Mouse (Mus musculus): ENCODE measurements at regions not wholly inside any gene's neighbourhood (a gene's known extent, or its start where the extent isn't known, plus 50 kb on each side); places are given as distances from the start of the nearest gene placed in this dataset.

GRCm38 (mm10) chr9:63052181-63052580 lies 64.5 kb upstream of the Pias1 start:
- no peaks in the 10 kb centered on the region for H3K4me1 ChIP-seq (ENCODE audit: control insufficient read depth, insufficient read depth, low read length)
- H3K9me3 ChIP-seq (ENCODE audit: control insufficient read depth, low read depth, low read length), result no peaks in the 10 kb centered on the region
- 59% methylated on average over 4 of the region's 4 CpGs for WGBS
- no peak overlapping the region for H3K27ac ChIP-seq (ENCODE audit: low read length)
- H3K9ac ChIP-seq (replicated peaks; ENCODE audit: low read depth, low read length), result no peak overlapping the region
- H3K4me2 ChIP-seq (replicated peaks; ENCODE audit: low read depth, low read length), result no peak overlapping the region
- H3K27me3 ChIP-seq (ENCODE audit: control insufficient read depth, insufficient read depth, low read length), result no peaks in the 10 kb centered on the region
- ATAC-seq (ENCODE audit: insufficient number of reproducible peaks, insufficient read depth, low FRiP score, low read depth), result no peak
- no peak overlapping the region for H3K4me3 ChIP-seq (ENCODE audit: low read depth, low read length)
- no peaks in the 10 kb centered on the region for H3K36me3 ChIP-seq (ENCODE audit: control insufficient read depth, insufficient read depth, low read length)

GRCm38 (mm10) chr9:63051631-63052030 lies 63.9 kb upstream of the Pias1 start:
- no peaks in the 10 kb centered on the region for H3K9me3 ChIP-seq (ENCODE audit: control insufficient read depth, low read depth, low read length)
- no peaks in the 10 kb centered on the region for H3K27me3 ChIP-seq (ENCODE audit: control insufficient read depth, insufficient read depth, low read length)
- H3K27ac ChIP-seq (ENCODE audit: low read length), result no peak overlapping the region
- no peak overlapping the region for H3K4me3 ChIP-seq (ENCODE audit: low read depth, low read length)
- no peak for ATAC-seq (ENCODE audit: insufficient number of reproducible peaks, insufficient read depth, low FRiP score, low read depth)
- H3K4me1 ChIP-seq (ENCODE audit: control insufficient read depth, insufficient read depth, low read length), result no peaks in the 10 kb centered on the region
- H3K36me3 ChIP-seq (ENCODE audit: control insufficient read depth, insufficient read depth, low read length), result no peaks in the 10 kb centered on the region
- WGBS, result 71% methylated on average over 4 of the region's 4 CpGs
- H3K4me2 ChIP-seq (replicated peaks; ENCODE audit: low read depth, low read length), result no peak overlapping the region
- H3K9ac ChIP-seq (replicated peaks; ENCODE audit: low read depth, low read length), result no peak overlapping the region

- Histone ChIP-seq H3K27ac (ENCODE audit: low read length) (no peak overlapping the region), H3K36me3 (ENCODE audit: control insufficient read depth, insufficient read depth, low read length) (no peaks in the 10 kb centered on the region), H3K4me3 (ENCODE audit: low read depth, low read length) (no peak overlapping the region), H3K4me2 (replicated peaks; ENCODE audit: low read depth, low read length) (no peak overlapping the region), H3K27me3 (ENCODE audit: control insufficient read depth, insufficient read depth, low read length) (no peaks in the 10 kb centered on the region), H3K4me1 (ENCODE audit: control insufficient read depth, insufficient read depth, low read length) (no peaks in the 10 kb centered on the region), H3K9me3 (ENCODE audit: control insufficient read depth, low read depth, low read length) (no peaks in the 10 kb centered on the region), H3K9ac (replicated peaks; ENCODE audit: low read depth, low read length) (no peak overlapping the region)
- no peak for ATAC-seq (ENCODE audit: insufficient number of reproducible peaks, insufficient read depth, low FRiP score, low read depth)
- WGBS, result 88% methylated on average over 5 of the region's 5 CpGs
Measured at GRCm38 (mm10) chr9:63049290-63049689, 61.6 kb upstream of the Pias1 start.

GRCm38 (mm10) chr9:63046981-63047380 lies 59.3 kb upstream of the Pias1 start:
- no peak overlapping the region for H3K9ac ChIP-seq (replicated peaks; ENCODE audit: low read depth, low read length)
- no peaks in the 10 kb centered on the region for H3K27me3 ChIP-seq (ENCODE audit: control insufficient read depth, insufficient read depth, low read length)
- H3K36me3 ChIP-seq (ENCODE audit: control insufficient read depth, insufficient read depth, low read length), result no peaks in the 10 kb centered on the region
- no peaks in the 10 kb centered on the region for H3K9me3 ChIP-seq (ENCODE audit: control insufficient read depth, low read depth, low read length)
- no peak overlapping the region for H3K4me3 ChIP-seq (ENCODE audit: low read depth, low read length)
- 82% methylated on average over 3 of the region's 3 CpGs for WGBS
- H3K4me2 ChIP-seq (replicated peaks; ENCODE audit: low read depth, low read length), result no peak overlapping the region
- H3K4me1 ChIP-seq (ENCODE audit: control insufficient read depth, insufficient read depth, low read length), result no peaks in the 10 kb centered on the region
- no peak for ATAC-seq (ENCODE audit: insufficient number of reproducible peaks, insufficient read depth, low FRiP score, low read depth)
- no peak overlapping the region for H3K27ac ChIP-seq (ENCODE audit: low read length)

GRCm38 (mm10) chr9:63045531-63045930 lies 57.8 kb upstream of the Pias1 start:
- Histone ChIP-seq H3K36me3 (ENCODE audit: control insufficient read depth, insufficient read depth, low read length) (no peaks in the 10 kb centered on the region), H3K4me3 (ENCODE audit: low read depth, low read length) (no peak overlapping the region), H3K9ac (replicated peaks; ENCODE audit: low read depth, low read length) (no peak overlapping the region), H3K27me3 (ENCODE audit: control insufficient read depth, insufficient read depth, low read length) (no peaks in the 10 kb centered on the region), H3K27ac (ENCODE audit: low read length) (no peak overlapping the region), H3K4me1 (ENCODE audit: control insufficient read depth, insufficient read depth, low read length) (no peaks in the 10 kb centered on the region), H3K9me3 (ENCODE audit: control insufficient read depth, low read depth, low read length) (no peaks in the 10 kb centered on the region), H3K4me2 (replicated peaks; ENCODE audit: low read depth, low read length) (no peak overlapping the region)
- no peak for ATAC-seq (ENCODE audit: insufficient number of reproducible peaks, insufficient read depth, low FRiP score, low read depth)
- whole genome bisulfite sequencing, result 67% methylated on average over 4 of the region's 4 CpGs

- Histone ChIP-seq H3K27ac (ENCODE audit: low read length) (no peak overlapping the region), H3K36me3 (ENCODE audit: control insufficient read depth, insufficient read depth, low read length) (no peaks in the 10 kb centered on the region), H3K9me3 (ENCODE audit: control insufficient read depth, low read depth, low read length) (no peaks in the 10 kb centered on the region), H3K4me2 (replicated peaks; ENCODE audit: low read depth, low read length) (no peak overlapping the region), H3K4me3 (ENCODE audit: low read depth, low read length) (no peak overlapping the region), H3K9ac (replicated peaks; ENCODE audit: low read depth, low read length) (no peak overlapping the region), H3K27me3 (ENCODE audit: control insufficient read depth, insufficient read depth, low read length) (no peaks in the 10 kb centered on the region), H3K4me1 (ENCODE audit: control insufficient read depth, insufficient read depth, low read length) (no peaks in the 10 kb centered on the region)
- ATAC-seq (ENCODE audit: insufficient number of reproducible peaks, insufficient read depth, low FRiP score, low read depth), result no peak
- 37% methylated on average over 3 of the region's 3 CpGs for WGBS
Measured at GRCm38 (mm10) chr9:63043304-63043703, 55.6 kb upstream of the Pias1 start.

GRCm38 (mm10) chr9:63038031-63038430 lies 50.3 kb upstream of the Pias1 start:
- Histone ChIP-seq H3K27ac (ENCODE audit: low read length) (no peak overlapping the region), H3K4me3 (ENCODE audit: low read depth, low read length) (no peak overlapping the region), H3K9me3 (ENCODE audit: control insufficient read depth, low read depth, low read length) (no peaks in the 10 kb centered on the region), H3K9ac (replicated peaks; ENCODE audit: low read depth, low read length) (no peak overlapping the region), H3K27me3 (ENCODE audit: control insufficient read depth, insufficient read depth, low read length) (no peaks in the 10 kb centered on the region), H3K36me3 (ENCODE audit: control insufficient read depth, insufficient read depth, low read length) (no peaks in the 10 kb centered on the region), H3K4me1 (ENCODE audit: control insufficient read depth, insufficient read depth, low read length) (no peaks in the 10 kb centered on the region), H3K4me2 (replicated peaks; ENCODE audit: low read depth, low read length) (no peak overlapping the region)
- ATAC-seq (ENCODE audit: insufficient number of reproducible peaks, insufficient read depth, low FRiP score, low read depth), result no peak
- 87% methylated on average over 6 of the region's 6 CpGs for WGBS
